Mouse (Mus musculus) layer of hippocampus, postnatal 10 days (tissue): ENCODE data around the gene Gm17660. TPM values are rescaled to one million over a fixed set of nuclear protein-coding genes. Genes with fewer than 3 reads are reported as not detected.

Experiments used
- DNase-seq, 2 experiments: peaks; one replicate each; pipeline ENCODE4 v3.0.0; 2021; ENCODE audit warnings: low spot score in 2 of 2
- long read RNA-seq: library from polyadenylated mRNA; stranded (forward); transcript quantifications from one replicate; pipeline ENCODE4 v2.0.0, GENCODE M21; 2023
- total RNA-seq, 2 experiments: library from RNA; stranded (reverse); gene quantifications; 2 replicates each; pipeline ENCODE4 v1.2.3; 2021

The Gm17660 gene
- not detected for total RNA-seq
- long read RNA-seq = 0 reads

- no peak for DNase-seq
Observed at GRCm38 (mm10) chr5:104077508-104077907, at the start of gene Gm17660. Gene Gm17660, minus strand, starts transcription at chr5:104077608.

GRCm38 (mm10) chr5:104126561-104127320 is 49.3 kb upstream of the Gm17660 start:
- DNase-seq = no peak

GRCm38 (mm10) chr5:104124016-104124658 is 46.7 kb upstream of the Gm17660 start:
- DNase-seq = no peak

GRCm38 (mm10) chr5:104115890-104116289 is 38.5 kb upstream of the Gm17660 start:
- DNase-seq = no peak

- DNase-seq = peak; percentile 56 to 69
Observed at GRCm38 (mm10) chr5:104115118-104115517, 37.7 kb upstream of the Gm17660 start.

- peak; percentile 69 to 73 for DNase-seq
Observed at GRCm38 (mm10) chr5:104113491-104114172, 36.2 kb upstream of the Gm17660 start, which contains the start of gene Sparcl1. Gene Sparcl1, minus strand, starts transcription at chr5:104113733.

- peak in 1 of 2 experiments; percentile 24 for DNase-seq
Observed at GRCm38 (mm10) chr5:104112511-104112910, 35.1 kb upstream of the Gm17660 start.

GRCm38 (mm10) chr5:104112016-104112415 is 34.6 kb upstream of the Gm17660 start:
- DNase-seq = peak in 1 of 2 experiments; percentile 47

GRCm38 (mm10) chr5:104110171-104110920 is 32.9 kb upstream of the Gm17660 start:
- peak; percentile 46 to 62 for DNase-seq

GRCm38 (mm10) chr5:104109516-104109915 is 32.1 kb upstream of the Gm17660 start:
- DNase-seq = peak in 1 of 2 experiments; percentile 36

- peak in 1 of 2 experiments; percentile 58 for DNase-seq
Observed at GRCm38 (mm10) chr5:104108879-104109369, 31.5 kb upstream of the Gm17660 start.

- DNase-seq = peak in 1 of 2 experiments; percentile 33
Observed at GRCm38 (mm10) chr5:104108127-104108875, 30.9 kb upstream of the Gm17660 start.

GRCm38 (mm10) chr5:104104111-104104510 is 26.7 kb upstream of the Gm17660 start:
- DNase-seq = no peak

GRCm38 (mm10) chr5:104103171-104103570 is 25.8 kb upstream of the Gm17660 start:
- no peak for DNase-seq

- peak in 1 of 2 experiments; percentile 24 for DNase-seq
Observed at GRCm38 (mm10) chr5:104101678-104102531, 24.5 kb upstream of the Gm17660 start.

GRCm38 (mm10) chr5:104096078-104096938 is 18.9 kb upstream of the Gm17660 start:
- no peak for DNase-seq

GRCm38 (mm10) chr5:104095416-104096077 is 18.1 kb upstream of the Gm17660 start:
- no peak for DNase-seq

- DNase-seq = no peak
Observed at GRCm38 (mm10) chr5:104089751-104090150, 12.3 kb upstream of the Gm17660 start.
